Mouse (Mus musculus) bone marrow, adult 2 months (tissue): ENCODE measurements at regions not wholly inside any gene's neighbourhood (a gene's known extent, or its start where the extent isn't known, plus 50 kb on each side); places are given as distances from the start of the nearest gene placed in this dataset.

ENCODE experiments used
- CTCF ChIP-seq: fragments of 200-500 bp; IDR thresholded peaks from 2 replicates; pipeline ENCODE4 v1.5.1; 2011; ENCODE audit warnings: low read length, control low read depth; ENCODE audit not compliant: control insufficient read depth, insufficient read depth
- POLR2A ChIP-seq: fragments of 200-500 bp; IDR thresholded peaks from 2 replicates; pipeline ENCODE4 v1.6.1; 2011; ENCODE audit warnings: low read depth, mild to moderate bottlenecking, control low read depth, low read length, borderline replicate concordance; ENCODE audit not compliant: control insufficient read depth

- TF ChIP-seq POLR2A (no peak), CTCF (no peak)
These were observed 111.0 kb upstream of the Sulf2 start for GRCm38 (mm10) chr2:166266507-166266906.
